Mouse (Mus musculus): ENCODE results near the gene Nxpe3. TPM values are rescaled to one million over a fixed set of nuclear protein-coding genes. Genes with fewer than 3 reads are reported as not detected.

The Nxpe3 gene
- polyA plus RNA-seq, 1 experiment from 2014 or later: 0.47 TPM

GRCm38 (mm10) chr16:55901839-55902756 is 7.0 kb upstream of the Nxpe3 start:
- Histone ChIP-seq H3K27ac (ENCODE audit: low read length) (no peak overlapping the region), H3K4me2 (replicated peaks; ENCODE audit: low read depth, low read length) (no peak overlapping the region), H3K4me3 (ENCODE audit: low read depth, low read length) (no peak overlapping the region), H3K36me3 (ENCODE audit: insufficient read depth, low read length) (no peaks in the 10 kb centered on the region), H3K9ac (replicated peaks; ENCODE audit: low read depth) (no peak overlapping the region), H3K4me1 (ENCODE audit: insufficient read depth, low read depth, low read length) (no peaks in the 10 kb centered on the region), H3K27me3 (replicated peaks; ENCODE audit: insufficient read depth, low read length) (no peaks in the 10 kb centered on the region), H3K9me3 (ENCODE audit: low read length) (no peaks in the 10 kb centered on the region)
- DNase-seq (ENCODE audit: low spot score): no peak
- 87% methylated on average over 14 of the region's 14 CpGs for WGBS
- TF ChIP-seq CTCF (IDR thresholded peaks at IDR 0.05): no peak
- no peak for TF ChIP-seq EP300 (IDR thresholded peaks at IDR 0.05)
- ATAC-seq: no peak

- no peaks in the 10 kb centered on the region for H3K36me3 ChIP-seq (ENCODE audit: insufficient read depth, low read length)
- ATAC-seq: no peak
- H3K27me3 ChIP-seq (replicated peaks; ENCODE audit: insufficient read depth, low read length): no peaks in the 10 kb centered on the region
- no peaks in the 10 kb centered on the region for H3K9me3 ChIP-seq (ENCODE audit: low read length)
- H3K4me3 ChIP-seq (ENCODE audit: low read depth, low read length): no peak overlapping the region
- DNase-seq (ENCODE audit: low spot score): peak; percentile 55
- TF ChIP-seq EP300 (IDR thresholded peaks at IDR 0.05): no peak
- TF ChIP-seq CTCF (IDR thresholded peaks at IDR 0.05): no peak
- H3K4me2 ChIP-seq (replicated peaks; ENCODE audit: low read depth, low read length): no peak overlapping the region
- H3K4me1 ChIP-seq (ENCODE audit: insufficient read depth, low read depth, low read length): 0 out of 2 replicates have a peak, but pooled peaks cover 4% of the 10 kb centered on the region
- no peak overlapping the region for H3K9ac ChIP-seq (replicated peaks; ENCODE audit: low read depth)
- H3K27ac ChIP-seq (ENCODE audit: low read length): no peak overlapping the region
- WGBS: 62% methylated on average over 9 of the region's 9 CpGs
These were observed 3.4 kb upstream of the Nxpe3 start for GRCm38 (mm10) chr16:55898385-55899002.

- peak overlapping the region; percentile 37; the same call in 1 of the 2 replicates for H3K9ac ChIP-seq (replicated peaks; ENCODE audit: low read depth)
- H3K4me3 ChIP-seq (ENCODE audit: low read depth, low read length): peak overlapping the region; percentile 55
- no peaks in the 10 kb centered on the region for H3K9me3 ChIP-seq (ENCODE audit: low read length)
- H3K27ac ChIP-seq (ENCODE audit: low read length): peak overlapping the region; percentile 85
- ATAC-seq: peak; percentile 16; the same call in 1 of the 2 replicates
- no peaks in the 10 kb centered on the region for H3K27me3 ChIP-seq (replicated peaks; ENCODE audit: insufficient read depth, low read length)
- TF ChIP-seq EP300 (IDR thresholded peaks at IDR 0.05) (no peak), CTCF (IDR thresholded peaks at IDR 0.05) (no peak)
- WGBS: 3% methylated on average over 9 of the region's 9 CpGs
- H3K36me3 ChIP-seq (ENCODE audit: insufficient read depth, low read length): no peaks in the 10 kb centered on the region
- H3K4me1 ChIP-seq (ENCODE audit: insufficient read depth, low read depth, low read length): 0 out of 2 replicates have a peak, but pooled peaks cover 4% of the 10 kb centered on the region
- peak; percentile 41 for DNase-seq (ENCODE audit: low spot score)
- peak overlapping the region; percentile 85 for H3K4me2 ChIP-seq (replicated peaks; ENCODE audit: low read depth, low read length)
These were observed 588 bp upstream of the Nxpe3 start for GRCm38 (mm10) chr16:55895651-55896095.

GRCm38 (mm10) chr16:55894536-55894892 is 571 bp downstream of the Nxpe3 start:
- H3K27me3 ChIP-seq (replicated peaks; ENCODE audit: insufficient read depth, low read length): no peaks in the 10 kb centered on the region
- ATAC-seq (peak; percentile 43), DNase-seq (ENCODE audit: low spot score) (peak; percentile 63)
- peak overlapping the region; percentile 85 for H3K27ac ChIP-seq (ENCODE audit: low read length)
- no peaks in the 10 kb centered on the region for H3K36me3 ChIP-seq (ENCODE audit: insufficient read depth, low read length)
- H3K4me1 ChIP-seq (ENCODE audit: insufficient read depth, low read depth, low read length): 0 out of 2 replicates have a peak, but pooled peaks cover 4% of the 10 kb centered on the region
- H3K4me2 ChIP-seq (replicated peaks; ENCODE audit: low read depth, low read length): peak overlapping the region; percentile 85
- WGBS: 2% methylated on average over 4 of the region's 4 CpGs
- TF ChIP-seq CTCF (IDR thresholded peaks at IDR 0.05): no peak
- no peak for TF ChIP-seq EP300 (IDR thresholded peaks at IDR 0.05)
- peak overlapping the region; percentile 55 for H3K4me3 ChIP-seq (ENCODE audit: low read depth, low read length)
- no peaks in the 10 kb centered on the region for H3K9me3 ChIP-seq (ENCODE audit: low read length)
- H3K9ac ChIP-seq (replicated peaks; ENCODE audit: low read depth): no peak overlapping the region

DNA sequence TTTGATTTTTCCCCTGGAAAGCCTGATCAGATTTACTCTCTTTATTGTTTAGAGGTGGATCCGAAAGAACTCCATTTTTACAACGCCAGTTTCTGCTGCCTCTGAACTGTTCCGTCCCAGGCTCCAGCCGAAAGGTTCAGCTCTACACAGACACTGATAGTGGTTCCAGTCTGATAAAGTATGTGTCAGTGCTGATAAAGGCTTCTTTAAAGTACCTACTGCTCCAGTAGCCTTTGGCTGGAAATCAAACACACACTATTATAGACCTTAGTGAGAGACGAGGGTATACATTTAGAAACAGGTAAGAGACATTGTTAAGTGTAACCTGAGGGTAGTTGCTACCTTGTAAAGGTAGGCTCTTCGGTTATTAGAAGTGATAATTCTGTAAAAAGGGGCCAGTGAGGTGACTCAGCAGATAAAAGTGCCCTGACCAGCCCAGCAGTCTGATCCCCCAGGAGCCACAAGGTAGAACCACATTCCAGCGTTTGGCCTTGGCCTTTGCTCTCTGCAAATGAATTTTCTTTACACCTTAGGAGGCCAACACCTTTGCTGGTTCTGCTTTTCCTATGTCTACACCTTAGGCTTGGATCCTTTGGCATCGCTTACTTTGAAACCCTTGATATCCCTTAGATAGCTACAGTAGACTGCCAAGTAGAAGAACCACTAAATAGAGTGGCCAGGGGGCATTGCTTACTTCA is 1.5 kb downstream of the Nxpe3 start:
- no peak overlapping the region for H3K4me2 ChIP-seq (replicated peaks; ENCODE audit: low read depth, low read length)
- H3K27me3 ChIP-seq (replicated peaks; ENCODE audit: insufficient read depth, low read length): no peaks in the 10 kb centered on the region
- no peak overlapping the region for H3K9ac ChIP-seq (replicated peaks; ENCODE audit: low read depth)
- H3K27ac ChIP-seq (ENCODE audit: low read length): 0 out of 2 replicates have a peak overlapping the region, but pooled peaks have one; percentile 14
- H3K4me1 ChIP-seq (ENCODE audit: insufficient read depth, low read depth, low read length): 0 out of 2 replicates have a peak, but pooled peaks cover 4% of the 10 kb centered on the region
- DNase-seq (ENCODE audit: low spot score) (no peak), ATAC-seq (no peak)
- no peaks in the 10 kb centered on the region for H3K36me3 ChIP-seq (ENCODE audit: insufficient read depth, low read length)
- TF ChIP-seq EP300 (IDR thresholded peaks at IDR 0.05) (no peak), CTCF (IDR thresholded peaks at IDR 0.05) (no peak)
- H3K9me3 ChIP-seq (ENCODE audit: low read length): no peaks in the 10 kb centered on the region
- 64% methylated on average over 8 of the region's 8 CpGs for WGBS
- H3K4me3 ChIP-seq (ENCODE audit: low read depth, low read length): no peak overlapping the region

- H3K36me3 ChIP-seq (ENCODE audit: insufficient read depth, low read length): no peaks in the 10 kb centered on the region
- 56% methylated on average over 6 of the region's 7 CpGs for WGBS
- ATAC-seq: no peak
- no peak for TF ChIP-seq EP300 (IDR thresholded peaks at IDR 0.05)
- no peak for TF ChIP-seq CTCF (IDR thresholded peaks at IDR 0.05)
- H3K4me2 ChIP-seq (replicated peaks; ENCODE audit: low read depth, low read length): no peak overlapping the region
- no peaks in the 10 kb centered on the region for H3K9me3 ChIP-seq (ENCODE audit: low read length)
- 0 out of 2 replicates have a peak, but pooled peaks cover 4% of the 10 kb centered on the region for H3K4me1 ChIP-seq (ENCODE audit: insufficient read depth, low read depth, low read length)
- no peak overlapping the region for H3K27ac ChIP-seq (ENCODE audit: low read length)
- no peaks in the 10 kb centered on the region for H3K27me3 ChIP-seq (replicated peaks; ENCODE audit: insufficient read depth, low read length)
- H3K4me3 ChIP-seq (ENCODE audit: low read depth, low read length): no peak overlapping the region
- no peak overlapping the region for H3K9ac ChIP-seq (replicated peaks; ENCODE audit: low read depth)
- DNase-seq (ENCODE audit: low spot score): no peak
These were observed 2.6 kb downstream of the Nxpe3 start for GRCm38 (mm10) chr16:55892484-55892883.

Measured in lung, postnatal 0 days (tissue).